Mouse (Mus musculus) lung, postnatal 25 days (tissue): ENCODE data around the gene Rerg.
"Not testable (repeated sequence)": the region's sequence is repeated elsewhere in the genome, so short reads cannot be mapped to it uniquely, and the experiment has no call there.

Source experiments
- DNase-seq: peaks from one replicate; pipeline ENCODE4 v3.0.0; 2022; ENCODE audit warnings: low spot score

Gene Rerg

GRCm38 (mm10) chr6:137076225-137076624, 94.1 kb downstream of the Rerg start:
- no peak for DNase-seq

- DNase-seq, result no peak
Observed at GRCm38 (mm10) chr6:137072256-137072655, 98.0 kb downstream of the Rerg start.

- no peak for DNase-seq
Observed at GRCm38 (mm10) chr6:137071466-137071865, 98.8 kb downstream of the Rerg start.

GRCm38 (mm10) chr6:137065506-137065905, 104.8 kb downstream of the Rerg start:
- DNase-seq, result no peak

GRCm38 (mm10) chr6:137064786-137065185, 105.5 kb downstream of the Rerg start:
- no peak for DNase-seq

GRCm38 (mm10) chr6:137063239-137063940, 106.9 kb downstream of the Rerg start:
- no peak for DNase-seq

GRCm38 (mm10) chr6:137061880-137062531, 108.3 kb downstream of the Rerg start:
- no peak for DNase-seq

- no peak for DNase-seq
Observed at GRCm38 (mm10) chr6:137060595-137060994, 109.7 kb downstream of the Rerg start.

- DNase-seq, result no peak
Observed at GRCm38 (mm10) chr6:137058257-137058656, 112.0 kb downstream of the Rerg start.

- no peak for DNase-seq
Observed at GRCm38 (mm10) chr6:137054073-137054472, 116.2 kb downstream of the Rerg start.

GRCm38 (mm10) chr6:137053464-137053863, 116.8 kb downstream of the Rerg start:
- peak; percentile 43 for DNase-seq

GRCm38 (mm10) chr6:137053006-137053405, 117.3 kb downstream of the Rerg start:
- no peak for DNase-seq

GRCm38 (mm10) chr6:137047036-137047435, 123.3 kb downstream of the Rerg start:
- no peak for DNase-seq

- peak; percentile 38 for DNase-seq
Observed at GRCm38 (mm10) chr6:137045011-137045504, 125.2 kb downstream of the Rerg start.

GRCm38 (mm10) chr6:137035611-137036395, 134.5 kb downstream of the Rerg start:
- not testable (repeated sequence) for DNase-seq

GRCm38 (mm10) chr6:137030611-137031097, 139.6 kb downstream of the Rerg start:
- DNase-seq, result no peak

- no peak for DNase-seq
Observed at GRCm38 (mm10) chr6:137029931-137030610, 140.2 kb downstream of the Rerg start.

- DNase-seq, result no peak
Observed at GRCm38 (mm10) chr6:137025461-137025860, 144.8 kb downstream of the Rerg start.

GRCm38 (mm10) chr6:137024541-137024940, 145.8 kb downstream of the Rerg start:
- DNase-seq, result no peak

- no peak for DNase-seq
Observed at GRCm38 (mm10) chr6:137017216-137017973, 152.9 kb downstream of the Rerg start.

- DNase-seq, result no peak
Observed at GRCm38 (mm10) chr6:137014346-137014745, 156.0 kb downstream of the Rerg start.
